Mouse (Mus musculus): Measurements from ENCODE around the gene Fam129a. TPM values are rescaled to one million over a fixed set of nuclear protein-coding genes. Genes with fewer than 3 reads are reported as not detected.

The Fam129a gene
- total and polyA plus RNA-seq, 3 experiments, result 27.8 to 48.3 (median 37.0) TPM

GRCm38 (mm10) chr1:151754028-151754489 lies 183.1 kb downstream of the Fam129a start (continued):
- TF ChIP-seq ZKSCAN1 (IDR thresholded peaks at IDR 0.05; ENCODE audit: borderline replicate concordance, low read depth, low read length) (no peak), RAD21 (IDR thresholded peaks at IDR 0.05; ENCODE audit: low read depth, low read length) (peak; percentile 30), ELF1 (IDR thresholded peaks at IDR 0.05; ENCODE audit: low read depth, low read length) (no peak), TBP (conservative IDR thresholded peaks at IDR 0.05; ENCODE audit: low read depth, low read length) (no peak), E2F4 (IDR thresholded peaks at IDR 0.05; ENCODE audit: insufficient replicate concordance, low read depth, low read length) (no peak), MAFK (IDR thresholded peaks at IDR 0.05; ENCODE audit: insufficient replicate concordance, low read length) (peak; percentile 56; the same call in 1 of the 2 replicates), MAZ (IDR thresholded peaks at IDR 0.05; ENCODE audit: low read depth, low read length) (no peak), SMC3 (IDR thresholded peaks at IDR 0.05; ENCODE audit: low read depth, low read length) (no peak; the same call in 1 of the 2 replicates), ZMIZ1 (IDR thresholded peaks at IDR 0.05; ENCODE audit: low read depth, low read length) (no peak), MEF2A (IDR thresholded peaks at IDR 0.05; ENCODE audit: borderline replicate concordance, low read depth, low read length) (no peak)

DNA sequence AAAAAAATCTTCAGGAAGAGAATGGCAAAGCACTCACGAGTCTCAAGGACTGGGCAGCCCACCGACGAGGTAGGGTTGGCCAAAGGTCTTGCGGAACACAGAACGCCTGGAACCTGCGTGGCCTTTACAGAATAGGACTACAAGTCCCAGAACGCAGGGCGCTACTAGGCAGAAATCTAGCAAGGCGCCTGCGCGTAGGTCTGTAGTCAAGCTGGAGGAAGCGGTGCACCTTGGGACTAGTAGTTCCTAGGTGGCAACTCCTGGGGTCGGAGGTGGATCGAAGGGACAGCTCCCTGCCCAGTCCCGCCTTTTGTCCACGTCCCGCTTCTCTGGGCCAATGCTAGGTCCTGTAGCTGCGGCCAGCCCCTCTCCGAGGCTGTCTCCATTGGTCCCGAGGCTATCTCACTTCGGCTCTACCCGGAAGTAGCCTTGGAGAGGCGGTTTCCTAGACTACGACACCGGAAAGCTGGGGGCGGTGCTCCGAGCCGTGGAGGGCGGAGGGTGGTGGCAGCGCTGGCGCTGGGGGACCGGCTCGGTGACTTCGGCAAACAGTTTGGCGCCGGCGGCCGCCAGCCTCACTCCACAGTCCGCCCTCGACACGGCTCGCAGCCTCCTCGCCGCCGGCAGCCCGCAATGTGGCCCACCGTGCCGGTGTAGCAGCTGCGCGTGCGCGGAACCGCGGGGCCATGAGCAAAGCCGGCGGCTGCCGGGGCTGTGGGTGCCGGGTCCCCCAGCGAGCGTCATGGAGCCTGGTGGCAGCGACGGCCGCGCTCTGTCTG lies 184.1 kb downstream of the Fam129a start, which contains the start of gene Edem3:
Gene Edem3, plus strand, starts transcription at position 491 of the 779 bp plus-strand sequence.
- dilution Hi-C loops (cut with MboI; ENCODE audit: extremely low pct_ligation_motif_present, extremely low pct_unique_long_range_greater_than_20kb, low sequenced_read_pairs) (no loop called here), in situ Hi-C loops (cut with MboI; ENCODE audit: low pct_ligation_motif_present, low pct_unique_long_range_greater_than_20kb, low sequenced_read_pairs) (no loop called here)
- Histone ChIP-seq H3K9ac (ENCODE audit: insufficient read depth, low read depth) (peak within 1 kb of the TSS; percentile 68), H3K4me1 (ENCODE audit: control insufficient read depth in 1 of 2, insufficient read depth in 2 of 2) (peaks cover 0 to 38% of the 10 kb centered on the region in 2 experiments; a peak in 2 of 4 replicates), H3K27ac (ENCODE audit: insufficient read depth, low read depth) (peak within 1 kb of the TSS; percentile 11; the same call in 1 of the 2 replicates), H3K4me3 (replicated peaks in 1 of 3; ENCODE audit: low read depth in 2 of 3, low read length in 2 of 3, poor library complexity in 1 of 3) (peak within 1 kb of the TSS; percentile 84 to 96 (median 91)), H3K4me2 (ENCODE audit: insufficient read depth, low read depth, poor library complexity, severe bottlenecking) (peak within 1 kb of the TSS; percentile 99), H3K36me3 (replicated peaks in 1 of 2; ENCODE audit: control insufficient read depth in 1 of 2, insufficient read depth in 1 of 2, low read length in 1 of 2) (peaks cover 3% of the 10 kb centered on the region in 2 experiments), H3K27me3 (replicated peaks) (no peaks in the 10 kb centered on the region), H3K9me3 (replicated peaks; ENCODE audit: low read length) (no peaks in the 10 kb centered on the region), H3K79me2 (replicated peaks; ENCODE audit: control insufficient read depth, extremely low read depth, insufficient read depth, poor library complexity, severe bottlenecking) (peaks cover 10% of the 10 kb centered on the region; the same call in 1 of the 2 replicates)
- peak; percentile 99 for DNase-seq (ENCODE audit: extremely low read depth)
- TF ChIP-seq ZC3H11A (IDR thresholded peaks at IDR 0.05; ENCODE audit: low read depth, low read length), result no peak
- TF ChIP-seq UBTF (IDR thresholded peaks at IDR 0.05; ENCODE audit: low read depth, low read length), result no peak
- peak; percentile 99 for TF ChIP-seq KAT2A (IDR thresholded peaks at IDR 0.05; ENCODE audit: insufficient replicate concordance, low read length)
- no peak; the same call in none of the 2 replicates for TF ChIP-seq ZMIZ1 (IDR thresholded peaks at IDR 0.05; ENCODE audit: low read depth, low read length)
- TF ChIP-seq MYC (IDR thresholded peaks at IDR 0.05; ENCODE audit: low read depth, low read length), result no peak
- TF ChIP-seq SIN3A (IDR thresholded peaks at IDR 0.05; ENCODE audit: low read length), result peak; percentile 78
- no peak; the same call in 1 of the 2 replicates for TF ChIP-seq POLR2AphosphoS2 (IDR thresholded peaks at IDR 0.05; ENCODE audit: low read depth, low read length)
- no peak for TF ChIP-seq TBP (conservative IDR thresholded peaks at IDR 0.05; ENCODE audit: low read depth, low read length)
- TF ChIP-seq NELFE (IDR thresholded peaks at IDR 0.05; ENCODE audit: low read depth, low read length), result peak; percentile 28; the same call in 1 of the 2 replicates
- TF ChIP-seq POLR2A (IDR thresholded peaks at IDR 0.05; ENCODE audit: low read depth, low read length), result peak; percentile 72
- peak; percentile 81 for TF ChIP-seq MXI1 (IDR thresholded peaks at IDR 0.05; ENCODE audit: low read depth, low read length)
- peak; percentile 85; the same call in 1 of the 2 replicates for TF ChIP-seq GABPA (IDR thresholded peaks at IDR 0.05; ENCODE audit: insufficient replicate concordance, low read depth, low read length)
- no peak for TF ChIP-seq E2F4 (IDR thresholded peaks at IDR 0.05; ENCODE audit: insufficient replicate concordance, low read depth, low read length)
- no peak for TF ChIP-seq CTCF (conservative IDR thresholded peaks at IDR 0.05 in 1 of 2, IDR thresholded peaks at IDR 0.05 in 1 of 2; ENCODE audit: low read depth in 2 of 2, low read length in 2 of 2)
- no peak for TF ChIP-seq PAX5 (IDR thresholded peaks at IDR 0.05; ENCODE audit: low read length)
- TF ChIP-seq IRF4 (IDR thresholded peaks at IDR 0.05; ENCODE audit: low read depth, low read length), result peak; percentile 50
- no peak for TF ChIP-seq ZKSCAN1 (IDR thresholded peaks at IDR 0.05; ENCODE audit: borderline replicate concordance, low read depth, low read length)
- TF ChIP-seq HCFC1 (IDR thresholded peaks at IDR 0.05; ENCODE audit: low read depth, low read length), result peak; percentile 96
- no peak for TF ChIP-seq JUN (IDR thresholded peaks at IDR 0.05; ENCODE audit: insufficient read depth, low read depth, low read length)
- no peak for TF ChIP-seq MAFK (IDR thresholded peaks at IDR 0.05; ENCODE audit: insufficient replicate concordance, low read length)
- TF ChIP-seq NRF1 (IDR thresholded peaks at IDR 0.05; ENCODE audit: low read depth, low read length), result peak; percentile 89
- TF ChIP-seq ELF1 (IDR thresholded peaks at IDR 0.05; ENCODE audit: low read depth, low read length), result peak; percentile 99
- TF ChIP-seq RCOR1 (conservative IDR thresholded peaks at IDR 0.05; ENCODE audit: low read depth, low read length), result no peak
- no peak for TF ChIP-seq ZNF384 (IDR thresholded peaks at IDR 0.05; ENCODE audit: low read depth, low read length)
- no peak for TF ChIP-seq USF1 (IDR thresholded peaks at IDR 0.05; ENCODE audit: low read depth, low read length)
- 0 out of 2 replicates have a peak, but pooled peaks have one; percentile 21 for TF ChIP-seq JUND (conservative IDR thresholded peaks at IDR 0.05; ENCODE audit: low read depth, low read length)
- TF ChIP-seq MAX (IDR thresholded peaks at IDR 0.05; ENCODE audit: low read length), result no peak; the same call in 1 of the 2 replicates
- peak; percentile 61 for TF ChIP-seq CHD2 (IDR thresholded peaks at IDR 0.05; ENCODE audit: low read length)
- TF ChIP-seq MEF2A (IDR thresholded peaks at IDR 0.05; ENCODE audit: borderline replicate concordance, low read depth, low read length), result no peak
- no peak for TF ChIP-seq USF2 (conservative IDR thresholded peaks at IDR 0.05; ENCODE audit: low read depth, low read length)
- TF ChIP-seq EP300 (IDR thresholded peaks at IDR 0.05; ENCODE audit: low read length), result no peak

Data from CH12.LX (cell line).